Mouse (Mus musculus): ENCODE results near the gene Map3k1.

Gene Map3k1

DNA sequence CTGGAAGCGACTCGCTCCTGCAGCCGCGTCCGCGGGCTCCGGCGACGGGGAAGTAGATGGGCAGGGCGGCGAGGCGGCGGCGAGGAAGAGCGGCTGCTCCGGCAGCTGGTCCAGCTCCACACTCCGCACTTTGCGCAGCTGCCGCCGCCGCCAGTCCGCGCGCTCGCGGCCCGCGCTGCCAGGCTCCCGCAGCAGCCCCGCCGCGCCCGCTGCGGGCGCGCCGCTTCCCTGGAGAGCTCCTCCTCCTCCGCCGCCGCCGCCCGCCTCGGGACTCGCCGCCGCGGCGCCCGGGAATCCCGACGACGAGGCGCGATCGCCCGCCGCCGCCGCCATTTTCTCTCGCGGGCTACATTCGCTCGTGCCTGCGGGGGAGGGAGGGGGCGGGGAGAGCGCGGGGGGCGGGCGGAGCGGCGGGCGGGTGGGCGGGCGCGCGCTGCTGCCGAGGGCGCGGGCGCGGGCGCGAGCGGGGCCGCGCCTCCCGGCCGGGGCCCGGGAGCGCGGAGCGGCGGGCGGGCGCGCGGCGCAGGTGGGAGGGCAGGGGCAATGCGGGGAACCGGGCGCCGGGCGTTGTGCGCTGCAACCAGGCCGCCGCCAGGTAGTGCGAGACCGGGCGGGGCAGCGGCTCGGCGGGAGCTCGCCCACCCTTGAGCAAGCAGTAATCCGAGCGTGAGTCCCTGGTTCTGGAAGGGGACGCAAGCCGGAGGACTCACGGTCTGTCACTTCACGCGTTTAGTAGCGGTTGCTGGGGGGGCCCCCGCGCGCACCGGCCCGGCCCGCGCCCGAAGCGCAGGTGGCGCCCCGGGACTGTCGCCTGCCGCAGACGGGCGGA, at the start of gene Map3k1:
Gene Map3k1, minus strand, starts transcription at position 357 of the 829 bp plus-strand sequence.
- peak; percentile 71 for ATAC-seq (ENCODE audit: insufficient number of reproducible peaks, low FRiP score, low TSS enrichment)

DNA sequence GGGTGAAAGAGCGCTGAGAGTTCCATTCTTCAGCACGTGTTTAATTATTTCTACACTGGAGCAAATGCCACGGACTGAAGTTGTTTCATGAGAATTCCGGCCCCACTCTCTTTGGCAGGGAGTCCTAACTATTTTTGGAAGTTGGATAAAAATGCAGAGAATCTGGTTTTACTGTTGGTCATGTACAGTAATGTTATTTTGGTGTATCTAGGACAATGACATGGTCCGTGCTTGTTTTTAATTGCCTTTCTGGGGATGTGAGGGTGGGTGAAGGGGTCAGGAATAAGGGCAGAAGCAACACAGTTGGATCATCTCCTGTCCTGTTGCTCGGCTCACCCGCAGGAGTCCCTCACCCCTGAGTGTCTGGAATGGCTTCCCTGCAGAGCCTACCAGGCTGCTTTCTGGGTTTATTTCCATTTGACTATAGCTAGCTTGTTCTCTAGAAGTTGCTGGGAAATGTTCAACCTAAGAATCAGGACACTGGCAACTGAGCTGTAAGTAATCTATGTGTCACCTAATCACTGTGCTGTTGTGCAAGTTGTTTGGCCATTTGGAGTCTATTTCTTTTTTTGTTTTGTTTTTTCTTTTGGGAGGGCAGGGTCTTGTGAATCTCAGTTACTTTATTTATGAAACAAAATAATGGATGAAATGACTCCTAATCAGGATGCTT, 48.1 kb upstream of the Map3k1 start:
- ATAC-seq (ENCODE audit: insufficient number of reproducible peaks, low FRiP score, low TSS enrichment) = no peak

DNA sequence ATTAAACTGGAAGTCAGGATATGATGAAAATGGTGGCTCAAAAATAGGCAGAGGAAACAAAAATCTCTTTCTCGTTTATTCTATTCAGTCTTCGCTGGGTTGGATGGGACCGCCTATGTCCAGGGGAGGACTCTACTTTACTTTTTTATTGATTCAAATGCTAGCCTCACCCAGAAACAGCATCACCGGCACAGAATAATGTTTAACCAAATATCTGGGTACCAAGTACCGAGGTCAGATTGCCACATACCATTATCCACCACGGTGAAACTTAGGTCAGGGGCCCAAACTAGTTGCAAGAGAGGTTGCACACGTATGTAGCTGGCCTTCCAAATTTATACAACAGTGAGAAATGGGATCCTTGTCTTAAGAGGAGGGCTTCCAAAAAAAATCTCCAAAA, 47.4 kb upstream of the Map3k1 start:
- no peak for ATAC-seq (ENCODE audit: insufficient number of reproducible peaks, low FRiP score, low TSS enrichment)

DNA sequence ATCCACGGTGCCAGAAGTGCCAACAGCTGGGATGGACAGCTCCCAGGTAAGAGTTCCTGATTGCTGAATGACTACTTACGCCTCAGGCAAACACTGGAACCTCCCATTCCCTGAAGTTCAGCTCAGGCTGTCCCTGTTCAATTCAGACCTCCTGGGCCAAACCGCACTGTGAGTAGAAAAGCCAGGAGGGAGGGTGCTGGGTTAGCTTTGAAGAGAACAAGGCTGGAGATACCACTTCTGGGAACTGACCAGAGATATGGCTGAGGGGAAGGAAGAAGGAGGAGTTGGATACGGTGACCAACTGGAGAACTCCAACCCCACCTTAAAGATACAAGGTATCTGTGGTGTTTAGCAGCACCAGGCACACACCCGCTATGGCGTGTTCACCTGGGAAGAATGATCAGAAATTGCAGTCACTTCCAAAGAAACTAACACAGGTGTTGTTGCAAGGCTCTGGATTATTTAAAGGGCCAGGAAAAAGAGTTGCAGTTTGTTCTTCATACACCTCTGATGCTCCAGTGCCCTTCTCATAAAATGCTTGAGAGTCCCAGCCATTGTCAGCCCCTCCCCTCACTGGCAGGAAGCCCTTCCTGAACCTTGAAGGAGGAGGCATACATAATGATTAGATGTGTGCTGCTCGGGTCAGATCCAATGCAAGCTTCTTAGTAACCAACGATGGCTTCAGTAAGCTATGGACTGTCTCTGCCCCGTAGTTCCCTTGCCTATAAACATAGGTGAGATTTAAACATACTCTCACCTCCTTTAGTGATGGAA, 43.8 kb upstream of the Map3k1 start:
- no peak for ATAC-seq (ENCODE audit: insufficient number of reproducible peaks, low FRiP score, low TSS enrichment)

DNA sequence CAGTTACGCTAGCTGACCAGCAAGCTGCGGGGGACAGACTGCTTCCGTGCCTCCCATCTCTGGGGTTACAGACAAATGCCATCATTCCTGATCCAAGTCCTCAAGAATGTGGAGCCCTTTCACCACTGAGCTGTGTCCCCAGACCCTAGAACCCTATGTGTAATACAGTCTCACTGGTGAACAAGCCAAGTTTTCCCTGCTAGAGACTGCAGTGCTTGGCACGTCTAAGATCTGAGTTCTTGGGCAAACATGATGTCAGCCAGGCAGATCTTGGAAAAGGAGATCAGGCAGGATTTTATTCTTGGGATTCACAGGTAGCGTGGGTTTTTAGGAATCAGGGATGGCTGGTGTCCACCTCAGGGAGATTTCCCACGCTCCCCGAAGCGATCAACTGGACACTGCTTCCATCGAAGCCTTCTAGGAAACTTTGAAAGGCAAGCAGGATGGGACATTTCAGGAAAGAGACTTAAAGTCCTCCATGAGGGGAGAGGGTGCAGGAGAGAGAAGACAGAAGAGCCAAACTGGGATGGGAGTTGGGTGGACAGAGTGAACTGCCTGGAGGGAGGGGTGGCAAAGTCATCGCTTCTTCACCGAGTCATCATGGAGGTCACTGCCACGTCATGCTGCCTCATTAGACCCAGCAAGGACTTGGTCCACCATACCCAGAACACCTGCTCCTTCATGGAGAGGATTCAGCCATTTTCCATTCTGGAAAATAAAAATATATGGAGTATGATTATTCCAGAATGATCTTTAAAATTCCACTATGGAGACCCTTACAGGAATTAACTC, 41.4 kb upstream of the Map3k1 start:
- no peak for ATAC-seq (ENCODE audit: insufficient number of reproducible peaks, low FRiP score, low TSS enrichment)

DNA sequence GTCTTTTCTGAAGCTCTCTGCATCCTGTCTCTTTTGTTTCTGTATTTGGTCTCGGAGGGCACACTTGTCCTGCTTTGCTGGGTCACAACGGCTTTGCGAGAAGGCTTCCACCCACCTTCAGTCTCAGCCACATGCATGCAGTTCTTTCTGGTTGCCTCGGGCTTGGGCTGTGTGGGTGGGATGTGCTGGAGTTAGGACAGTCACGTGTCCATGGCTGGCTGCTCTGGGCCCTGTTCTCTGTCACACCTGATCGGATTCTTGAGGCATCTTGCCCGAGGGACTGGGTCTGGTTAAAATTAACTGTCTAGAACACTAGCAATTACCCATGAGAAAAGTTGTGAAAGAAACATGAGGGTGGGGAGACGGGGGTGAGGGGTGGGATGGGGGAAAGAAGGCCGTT, 36.7 kb upstream of the Map3k1 start:
- no peak for ATAC-seq (ENCODE audit: insufficient number of reproducible peaks, low FRiP score, low TSS enrichment)

DNA sequence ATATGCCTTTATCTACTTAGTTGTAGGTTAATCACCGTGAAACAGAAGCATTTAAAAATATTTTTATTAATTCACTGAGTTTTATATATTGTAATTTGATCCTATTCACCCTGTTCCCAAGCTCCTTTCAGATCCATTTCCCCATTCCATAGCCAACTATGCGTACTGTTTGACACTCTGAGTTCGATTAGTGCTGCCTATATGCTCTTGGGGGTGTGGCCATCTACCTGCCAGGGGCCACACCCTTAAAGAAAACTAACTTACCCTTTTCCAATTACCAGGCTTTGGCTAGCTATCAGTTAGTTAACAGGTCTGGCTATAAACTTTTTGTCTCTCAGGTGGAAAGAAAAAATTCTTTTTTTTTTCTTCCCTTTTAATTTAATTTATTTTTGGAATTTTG, 35.5 kb upstream of the Map3k1 start:
- no peak for ATAC-seq (ENCODE audit: insufficient number of reproducible peaks, low FRiP score, low TSS enrichment)

DNA sequence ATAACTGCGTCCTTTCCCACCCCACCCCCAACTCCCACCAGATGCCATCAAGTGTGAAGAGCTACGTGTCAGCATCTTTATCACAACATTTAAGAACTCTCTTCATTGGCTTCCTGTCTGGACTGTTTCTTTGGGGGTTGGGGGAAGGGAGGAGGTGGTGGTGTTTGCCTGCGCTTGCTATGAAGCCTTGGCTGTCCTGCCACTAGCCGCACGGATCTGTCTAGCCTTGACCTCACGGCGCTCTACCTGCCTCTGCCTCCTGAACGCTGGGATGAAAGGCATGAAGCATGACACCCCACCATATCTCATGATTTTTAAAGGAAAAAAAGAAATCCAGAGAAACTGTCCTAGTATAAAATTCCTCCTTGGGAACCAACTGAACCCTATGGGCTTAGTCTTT, 27.0 kb upstream of the Map3k1 start:
- no peak for ATAC-seq (ENCODE audit: insufficient number of reproducible peaks, low FRiP score, low TSS enrichment)

DNA sequence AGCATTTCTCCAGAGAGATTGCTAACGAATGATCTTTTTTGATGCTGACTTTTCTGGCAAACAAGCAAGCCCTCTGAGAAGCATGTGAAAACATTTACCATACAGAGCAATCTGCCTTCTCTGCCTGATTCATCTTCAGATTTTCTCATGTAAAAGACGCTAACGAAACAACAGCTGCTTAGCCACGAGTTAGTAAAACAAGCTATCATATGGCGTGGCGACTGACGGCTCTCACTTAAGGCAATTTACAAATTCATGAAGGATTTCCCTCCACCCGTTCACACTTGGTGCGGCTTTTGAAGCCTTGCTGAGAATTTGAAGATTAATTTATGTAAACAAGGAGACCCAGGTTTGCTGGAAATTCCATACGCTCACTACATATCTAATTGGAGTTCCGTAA, 25.8 kb upstream of the Map3k1 start:
- no peak for ATAC-seq (ENCODE audit: insufficient number of reproducible peaks, low FRiP score, low TSS enrichment)

DNA sequence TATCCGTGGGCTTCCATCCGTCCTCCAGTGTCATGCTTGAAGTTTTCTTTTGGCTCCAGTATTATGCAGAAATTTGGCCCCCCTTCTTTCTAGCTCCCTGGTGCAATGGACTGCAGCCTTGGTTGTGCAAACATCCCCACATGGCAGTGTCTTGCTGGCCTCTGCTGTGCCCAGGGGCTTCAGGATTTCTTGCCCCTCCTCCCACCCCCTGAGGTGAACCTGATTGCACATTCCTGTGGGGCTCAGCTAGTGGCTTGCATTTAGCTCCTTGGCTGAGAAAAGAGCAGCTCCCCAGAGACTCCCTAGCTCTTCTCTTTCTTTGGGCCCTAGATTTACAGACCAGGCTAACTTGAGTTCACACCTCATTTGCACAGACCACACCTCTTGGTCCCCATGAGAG, 20.7 kb upstream of the Map3k1 start:
- no peak for ATAC-seq (ENCODE audit: insufficient number of reproducible peaks, low FRiP score, low TSS enrichment)

DNA sequence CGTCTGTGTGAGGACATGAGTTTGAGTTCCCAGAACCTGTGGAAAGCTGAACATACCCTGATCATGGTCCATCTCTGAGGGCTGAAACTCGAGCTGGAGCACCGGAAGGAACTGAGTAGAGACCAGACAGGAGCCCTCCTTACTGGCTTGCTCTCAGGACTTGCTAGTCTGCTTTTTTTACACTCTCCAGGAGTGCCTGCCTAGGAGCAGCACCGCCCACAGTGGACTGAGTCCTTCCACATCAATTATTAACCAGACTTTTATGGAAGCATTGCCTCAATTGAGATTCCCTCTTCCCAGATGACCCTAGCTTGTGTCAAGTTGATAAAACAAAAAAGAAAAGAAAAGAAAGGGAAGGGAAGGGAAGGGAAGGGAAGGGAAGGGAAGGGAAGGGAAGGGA, 18.7 kb upstream of the Map3k1 start:
- no peak for ATAC-seq (ENCODE audit: insufficient number of reproducible peaks, low FRiP score, low TSS enrichment)

DNA sequence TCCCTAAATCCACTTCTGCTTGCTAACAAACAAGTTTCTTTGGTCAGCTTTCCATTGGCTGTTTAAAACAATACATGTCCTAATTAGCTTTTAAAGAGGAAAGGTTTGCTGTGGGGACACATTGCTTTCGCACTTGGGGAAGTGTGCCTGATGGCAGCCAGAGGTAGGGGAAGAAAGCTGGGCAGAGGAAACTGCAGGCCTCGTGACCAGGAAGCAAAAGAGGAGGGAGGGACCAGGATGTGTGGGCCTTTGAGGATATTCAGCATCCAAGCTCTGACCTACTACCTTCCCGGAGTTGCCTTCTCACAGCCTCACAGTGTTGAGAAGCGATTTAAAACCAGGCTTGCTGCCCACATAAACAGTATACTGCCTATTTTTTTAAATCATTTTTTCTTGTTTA, 15.4 kb upstream of the Map3k1 start:
- no peak for ATAC-seq (ENCODE audit: insufficient number of reproducible peaks, low FRiP score, low TSS enrichment)

DNA sequence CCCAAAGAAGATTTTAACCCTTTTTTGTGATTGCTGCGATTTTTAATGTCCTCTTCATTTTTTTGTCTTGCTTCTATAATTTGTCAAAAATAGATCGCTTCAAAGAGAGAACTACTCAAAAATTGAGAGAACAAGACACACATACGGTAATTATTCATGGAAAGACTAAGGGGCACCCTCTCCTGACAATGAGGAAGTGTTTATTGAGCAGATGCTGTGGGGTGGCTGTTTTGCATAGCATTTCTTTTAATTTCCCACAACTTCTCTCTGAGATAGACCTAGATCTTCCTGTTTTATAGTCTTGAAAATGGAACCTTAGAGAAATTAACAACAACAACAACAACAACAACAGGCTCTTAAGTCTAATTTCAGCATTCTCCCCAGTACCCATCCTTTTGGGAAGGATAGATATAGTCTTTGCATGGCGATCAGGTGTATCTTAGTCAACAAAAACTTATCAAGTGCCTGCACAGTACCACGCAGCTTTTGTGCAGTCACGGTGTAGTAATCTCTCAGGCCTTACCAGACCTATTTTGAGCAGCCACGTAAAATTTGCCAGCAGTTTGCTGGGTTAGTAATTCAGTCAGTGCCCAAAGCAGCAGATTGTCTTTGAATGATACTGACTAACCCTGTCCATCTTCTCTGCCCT, 13.1 kb upstream of the Map3k1 start:
- no peak for ATAC-seq (ENCODE audit: insufficient number of reproducible peaks, low FRiP score, low TSS enrichment)

DNA sequence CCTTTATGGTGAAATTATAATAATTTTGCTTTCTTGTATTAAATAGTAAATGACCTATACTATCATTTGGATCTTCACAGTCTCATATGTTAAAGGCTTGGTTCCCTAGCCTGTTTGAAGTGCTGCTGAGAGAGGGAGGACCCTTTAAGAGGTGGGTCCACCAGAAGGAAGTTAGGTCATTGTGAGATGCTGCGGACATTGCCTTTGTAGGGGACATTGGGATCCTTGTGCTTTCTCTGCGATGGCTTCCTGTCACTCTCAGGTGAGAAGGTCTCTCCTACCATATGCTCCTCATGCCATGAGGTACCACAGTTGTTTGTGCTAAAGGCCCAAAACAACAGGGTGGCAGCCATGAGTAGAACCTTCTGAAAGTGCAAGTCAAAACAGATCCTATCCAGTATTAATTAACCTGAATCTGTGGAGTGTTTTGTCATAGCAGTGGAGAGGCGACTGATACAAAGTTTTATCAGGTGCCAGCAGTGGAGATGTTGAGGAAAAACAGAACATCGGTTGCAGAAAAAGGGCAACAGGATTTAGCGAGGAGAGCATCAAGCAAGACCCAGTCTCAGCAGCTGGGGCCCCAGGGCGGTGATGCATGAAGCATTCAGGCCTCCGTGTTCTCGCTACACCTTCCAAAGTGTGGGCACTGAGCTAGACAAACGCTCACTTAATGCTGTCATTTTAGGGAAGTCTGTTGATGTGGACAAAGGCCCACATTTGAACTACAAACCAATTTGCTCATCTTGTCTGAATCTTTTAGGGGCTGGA, 11.0 kb upstream of the Map3k1 start:
- no peak for ATAC-seq (ENCODE audit: insufficient number of reproducible peaks, low FRiP score, low TSS enrichment)

DNA sequence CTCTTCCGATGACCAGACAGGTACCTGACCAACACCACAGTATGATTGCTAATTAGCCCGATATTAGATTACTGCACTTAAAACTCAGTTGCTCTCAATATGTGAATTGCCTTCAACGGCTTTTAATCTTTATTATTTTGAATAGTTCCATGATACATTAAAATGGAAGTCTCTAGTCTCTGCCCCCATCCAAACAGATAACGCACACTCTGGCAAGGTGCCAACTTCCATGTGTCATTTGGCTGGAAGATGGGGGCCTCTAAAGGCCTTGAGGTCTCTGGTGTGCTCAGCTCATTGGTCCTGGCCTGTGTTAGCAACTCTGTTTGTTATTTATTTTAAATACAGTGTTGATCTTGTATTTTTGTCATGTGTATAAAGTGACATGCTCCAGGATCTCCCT, 10.3 kb upstream of the Map3k1 start:
- no peak for ATAC-seq (ENCODE audit: insufficient number of reproducible peaks, low FRiP score, low TSS enrichment)

DNA sequence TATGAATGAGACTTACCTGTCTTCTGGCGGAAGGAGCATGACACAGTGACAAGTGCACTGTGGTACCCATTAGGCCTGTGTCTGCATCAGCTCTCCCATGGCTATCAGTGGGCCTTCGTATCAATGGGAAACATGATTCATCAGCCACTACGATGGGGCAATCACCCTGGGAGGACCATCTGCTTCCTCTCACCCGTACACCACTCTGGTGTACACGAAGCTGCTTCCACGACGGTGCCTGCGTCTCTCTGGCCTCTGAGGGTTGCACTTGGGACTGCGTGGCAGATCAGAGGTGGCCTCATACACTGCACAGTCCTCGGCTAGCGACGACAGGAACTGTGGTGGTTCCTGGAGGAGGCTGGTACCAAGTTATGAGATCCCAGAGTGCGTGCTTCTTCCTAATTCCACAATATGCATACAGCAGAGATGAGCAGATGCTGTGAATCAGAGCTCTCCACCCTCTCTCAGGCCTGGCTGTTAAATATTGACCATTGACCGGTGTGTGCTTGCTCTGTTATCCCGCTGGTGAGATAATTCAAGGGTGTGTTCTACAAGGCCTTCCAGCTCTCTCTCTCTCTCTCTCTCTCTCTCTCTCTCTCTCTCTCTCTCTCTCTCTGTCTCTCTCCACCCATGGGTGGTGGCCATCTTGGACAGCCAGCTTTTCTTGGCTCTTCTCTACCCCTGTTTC, 9.6 kb upstream of the Map3k1 start:
- ATAC-seq (ENCODE audit: insufficient number of reproducible peaks, low FRiP score, low TSS enrichment) = no peak

DNA sequence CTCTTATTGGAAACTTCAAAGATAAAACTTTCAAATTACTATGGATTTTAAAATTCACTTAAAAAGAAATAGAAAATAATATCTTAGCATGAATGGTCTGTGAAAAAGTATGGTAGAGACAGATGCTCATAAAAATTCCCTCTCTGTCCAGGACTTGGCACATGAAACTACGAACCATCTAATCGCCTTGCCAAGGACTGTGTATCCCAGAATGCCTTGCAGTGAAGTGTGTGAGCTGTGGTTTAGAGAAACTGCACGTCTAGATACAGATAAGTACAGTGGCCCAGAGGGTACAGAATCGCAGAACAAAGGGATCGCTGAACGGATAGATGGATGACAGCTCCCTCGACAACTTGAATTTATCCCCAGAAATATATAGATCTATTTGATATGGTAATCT, 9.0 kb upstream of the Map3k1 start:
- ATAC-seq (ENCODE audit: insufficient number of reproducible peaks, low FRiP score, low TSS enrichment) = no peak

DNA sequence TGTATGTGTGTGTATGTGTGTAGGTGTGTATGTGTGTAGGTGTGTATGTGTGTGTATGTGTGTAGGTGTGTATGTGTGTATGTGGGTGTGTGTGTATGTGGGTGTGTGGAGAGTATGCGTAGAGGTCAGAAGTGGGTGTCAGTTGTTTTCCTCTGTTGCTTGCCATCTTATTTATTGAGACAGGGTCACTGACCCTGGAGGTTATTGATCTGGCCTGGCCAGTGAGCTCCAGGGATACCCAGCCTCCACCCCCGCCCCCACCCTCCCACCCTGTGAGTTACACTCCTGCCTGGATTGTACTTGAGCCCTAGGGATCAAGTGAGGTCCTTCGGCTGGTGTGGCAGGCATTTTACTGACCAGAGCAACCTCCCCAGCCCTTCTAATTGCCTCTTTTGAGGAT, 7.6 kb upstream of the Map3k1 start:
- ATAC-seq (ENCODE audit: insufficient number of reproducible peaks, low FRiP score, low TSS enrichment) = no peak

DNA sequence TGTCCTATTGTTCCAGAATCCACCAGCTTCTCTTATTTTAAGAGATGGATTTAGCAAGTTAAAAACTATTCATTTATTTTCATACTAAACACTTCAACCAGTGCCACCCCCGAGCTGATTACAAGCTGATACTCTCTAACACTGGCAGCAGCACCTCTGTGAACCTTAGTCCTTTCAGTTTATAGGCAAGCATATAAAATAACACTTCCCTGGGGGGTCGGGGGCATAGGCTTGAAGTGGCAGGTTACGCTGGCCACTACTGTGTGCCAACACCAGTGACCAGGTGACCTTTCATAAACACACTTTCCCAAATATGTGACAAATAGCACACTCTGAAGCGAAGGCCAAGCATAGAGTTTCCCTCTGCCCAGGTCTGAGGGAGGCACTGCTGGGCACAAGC, 6.7 kb upstream of the Map3k1 start:
- no peak for ATAC-seq (ENCODE audit: insufficient number of reproducible peaks, low FRiP score, low TSS enrichment)

All from cerebellum, adult (tissue).